Mouse (Mus musculus) embryonic fibroblast, embryonic 13.5 days (primary cell): ENCODE measurements around the gene Upp2. TPM values are rescaled to one million over a fixed set of nuclear protein-coding genes. Genes with fewer than 3 reads are reported as not detected.

Experiments
- H3K27ac ChIP-seq: 2 replicates; pipeline ENCODE4 v1.5.1; 2012; ENCODE audit warnings: low read length, control low read depth, inconsistent platforms; ENCODE audit not compliant: insufficient read depth
- H3K4me1 ChIP-seq: 2 replicates; pipeline ENCODE4 v1.6.1; 2011; ENCODE audit warnings: low read length; ENCODE audit not compliant: control insufficient read depth, insufficient read depth
- H3K4me3 ChIP-seq: 2 replicates; pipeline ENCODE4 v1.5.1; 2011; ENCODE audit warnings: mild to moderate bottlenecking, control low read depth, low read length; ENCODE audit not compliant: insufficient read depth
- CTCF ChIP-seq: IDR thresholded peaks from 2 replicates; pipeline ENCODE4 v1.5.1; 2011; ENCODE audit warnings: mild to moderate bottlenecking, control low read depth, low read length, moderate library complexity, borderline replicate concordance; ENCODE audit not compliant: insufficient read depth
- POLR2A ChIP-seq: IDR thresholded peaks from 2 replicates; pipeline ENCODE4 v1.6.1; 2011; ENCODE audit warnings: low read depth, mild to moderate bottlenecking, control low read depth, low read length, moderate library complexity
- polyA plus RNA-seq: library from polyadenylated mRNA; stranded (reverse); fragments of >200 nt; gene quantifications from 2 replicates; pipeline ENCODE4 v1.2.4, GENCODE M21; 2011; ENCODE audit warnings: low read depth; ENCODE audit not compliant: missing spikeins, insufficient read length

The Upp2 gene
- polyA plus RNA-seq, 1 experiment: 6.2 TPM

DNA sequence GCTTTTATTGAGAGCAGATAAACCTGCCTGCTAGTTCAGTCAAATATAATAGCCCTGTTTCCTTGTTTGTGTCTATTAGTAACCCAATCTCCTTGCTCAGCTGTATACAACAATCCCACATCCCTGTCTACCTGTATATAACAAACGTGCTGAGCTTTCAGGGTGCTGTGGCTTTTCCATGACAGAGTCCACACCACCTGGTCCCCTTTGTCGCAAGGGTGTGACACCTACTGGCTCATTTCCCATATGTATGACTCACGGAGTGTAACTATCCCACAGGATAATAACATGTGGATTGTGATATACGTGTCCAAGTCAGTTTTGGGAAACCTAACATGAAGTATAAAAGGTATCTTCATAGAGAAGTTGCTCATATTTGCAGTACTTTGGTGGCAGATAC is 275.3 kb downstream of the Upp2 start:
- H3K27ac ChIP-seq: no peak overlapping the region
- TF ChIP-seq CTCF (no peak), POLR2A (no peak)
- H3K4me3 ChIP-seq: no peak overlapping the region
- no peaks in the 10 kb centered on the region for H3K4me1 ChIP-seq

Other genes with a start within 250 kb of the Upp2 start
- gene Acvr1c, start 209.4 kb upstream of the Upp2 start, polyA plus RNA-seq: 0.26 TPM in 1 of 2 replicates, not detected in the other
- gene Gm17409, start 97.2 kb upstream of the Upp2 start, polyA plus RNA-seq: not detected in 2 replicates
- 47.6 and 57.1 TPM in 2 replicates for gene Acvr1, start 141 bp upstream of the Upp2 start, polyA plus RNA-seq